Mouse (Mus musculus) liver, postnatal 0 days (tissue): Measurements from ENCODE around the gene Mrgprg. TPM values are rescaled to one million over a fixed set of nuclear protein-coding genes. Genes with fewer than 3 reads are reported as not detected.

ENCODE experiments used
- ATAC-seq: fragments of 200-750 bp; cut with Nextera tagmentation; 2 replicates; pipeline ENCODE4 v1.8.0; 2017; ENCODE audit warnings: mild to moderate bottlenecking, moderate library complexity
- DNase-seq: peaks from one replicate; pipeline ENCODE4 v3.0.0-alpha.2; 2016
- H3K27ac ChIP-seq: fragments of 300-500 bp; sonication (generic); 2 replicates; pipeline ENCODE4 v1.5.1; 2014; ENCODE audit warnings: antibody characterized with exemption, moderate library complexity, mild to moderate bottlenecking, low read depth
- H3K27me3 ChIP-seq: fragments of 300-500 bp; sonication (generic); 2 replicates; pipeline ENCODE4 v1.6.1; 2014; ENCODE audit warnings: low read length, control low read depth, mixed read lengths; ENCODE audit not compliant: insufficient read depth
- H3K36me3 ChIP-seq: fragments of 300-500 bp; sonication (generic); replicated peaks from 2 replicates; pipeline ENCODE4 v1.6.1; 2014; ENCODE audit warnings: mild to moderate bottlenecking, control low read depth, low read length, moderate library complexity, mixed read lengths; ENCODE audit not compliant: insufficient read depth
- H3K4me1 ChIP-seq: fragments of 300-500 bp; sonication (generic); 2 replicates; pipeline ENCODE4 v1.6.1; 2014; ENCODE audit warnings: antibody characterized with exemption, mild to moderate bottlenecking, control low read depth; ENCODE audit not compliant: insufficient read depth
- H3K4me2 ChIP-seq: fragments of 300-500 bp; sonication (generic); 2 replicates; pipeline ENCODE4 v1.6.1; 2014; ENCODE audit warnings: low read depth, mild to moderate bottlenecking, low read length, moderate library complexity, mixed read lengths
- H3K4me3 ChIP-seq: fragments of 300-500 bp; sonication (generic); 2 replicates; pipeline ENCODE4 v1.5.1; 2014; ENCODE audit warnings: low read depth, low read length
- H3K9ac ChIP-seq: fragments of 300-500 bp; sonication (generic); replicated peaks from 2 replicates; pipeline ENCODE4 v1.6.1; 2014; ENCODE audit warnings: mild to moderate bottlenecking, moderate library complexity
- H3K9me3 ChIP-seq: fragments of 300-500 bp; sonication (generic); 2 replicates; pipeline ENCODE4 v1.6.1; 2016; ENCODE audit warnings: mild to moderate bottlenecking, control low read depth, low read length, mixed read lengths
- CTCF ChIP-seq: sonication (generic); IDR thresholded peaks from 2 replicates; pipeline ENCODE4 v1.5.1; 2016; ENCODE audit warnings: antibody characterized with exemption, low read depth
- EP300 ChIP-seq: IDR thresholded peaks from 2 replicates; pipeline ENCODE4 v1.6.1; 2016; ENCODE audit warnings: antibody characterized with exemption, low read depth, mild to moderate bottlenecking
- WGBS: fragments of 180-500 bp; shearing (Covaris S2); extraction: QIAGEN DNeasy Blood & Tissue Kit; methylation state at CpG from one replicate; pipeline ENCODE4 v1.1.7; 2014; ENCODE audit not compliant: insufficient replicate concordance; 5-methylcytosine and 5-hydroxymethylcytosine counted together
- polyA plus RNA-seq: library from polyadenylated mRNA; unstranded; fragments of >200 nt; fragmentation: Nextera tagmentation; extraction: Ambion mirVana; gene quantifications from 2 replicates; pipeline ENCODE4 v1.2.1, GENCODE M21; 2015

Mrgprg gene
- polyA plus RNA-seq, 1 experiment from 2014 or later: not detected

- peaks cover 5% of the 10 kb centered on the region; the same call in 1 of the 2 replicates for H3K4me1 ChIP-seq
- TF ChIP-seq CTCF (no peak), EP300 (peak; percentile 61; the same call in 1 of the 2 replicates)
- H3K4me3 ChIP-seq: no peak overlapping the region
- no peak overlapping the region for H3K9ac ChIP-seq
- no peaks in the 10 kb centered on the region for H3K36me3 ChIP-seq
- H3K9me3 ChIP-seq: no peaks in the 10 kb centered on the region
- WGBS: 29% methylated on average over 1 of the region's 1 CpGs
- peak overlapping the region; percentile 75 for H3K27ac ChIP-seq
- peaks cover 11% of the 10 kb centered on the region; the same call in 1 of the 2 replicates for H3K27me3 ChIP-seq
- H3K4me2 ChIP-seq: no peak overlapping the region
- ATAC-seq (peak; percentile 77), DNase-seq (no peak)
These were observed 2.7 kb upstream of the Mrgprg start for GRCm38 (mm10) chr7:143769461-143769860.

GRCm38 (mm10) chr7:143768267-143768666 is 1.5 kb upstream of the Mrgprg start:
- TF ChIP-seq CTCF (no peak), EP300 (no peak)
- Histone ChIP-seq H3K9ac (no peak overlapping the region), H3K36me3 (no peaks in the 10 kb centered on the region), H3K27me3 (peaks cover 11% of the 10 kb centered on the region; the same call in 1 of the 2 replicates), H3K4me2 (no peak overlapping the region), H3K4me1 (peaks cover 5% of the 10 kb centered on the region; the same call in 1 of the 2 replicates), H3K27ac (peak overlapping the region; percentile 75; the same call in 1 of the 2 replicates), H3K4me3 (no peak overlapping the region), H3K9me3 (no peaks in the 10 kb centered on the region)
- DNase-seq (no peak), ATAC-seq (peak; percentile 75)
- whole genome bisulfite sequencing: 43% methylated on average over 6 of the region's 6 CpGs

GRCm38 (mm10) chr7:143764876-143765530 is 1.8 kb downstream of the Mrgprg start:
- H3K4me2 ChIP-seq: no peak overlapping the region
- 37% methylated on average over 19 of the region's 19 CpGs for WGBS
- peaks cover 5% of the 10 kb centered on the region; the same call in 1 of the 2 replicates for H3K4me1 ChIP-seq
- H3K9ac ChIP-seq: no peak overlapping the region
- H3K27me3 ChIP-seq: peaks cover 11% of the 10 kb centered on the region; the same call in 1 of the 2 replicates
- H3K4me3 ChIP-seq: no peak overlapping the region
- no peaks in the 10 kb centered on the region for H3K36me3 ChIP-seq
- TF ChIP-seq CTCF: no peak
- no peak for TF ChIP-seq EP300
- H3K27ac ChIP-seq: no peak overlapping the region
- ATAC-seq (no peak), DNase-seq (no peak)
- H3K9me3 ChIP-seq: no peaks in the 10 kb centered on the region

- DNase-seq: no peak
These were observed 3.0 kb downstream of the Mrgprg start for GRCm38 (mm10) chr7:143763794-143764193.

GRCm38 (mm10) chr7:143758956-143759355 is 7.8 kb downstream of the Mrgprg start:
- no peak for TF ChIP-seq EP300
- no peak for TF ChIP-seq CTCF
- H3K27me3 ChIP-seq: peaks cover 7% of the 10 kb centered on the region; the same call in 1 of the 2 replicates
- no peaks in the 10 kb centered on the region for H3K36me3 ChIP-seq
- no peaks in the 10 kb centered on the region for H3K9me3 ChIP-seq
- DNase-seq: no peak
- no peak overlapping the region for H3K4me2 ChIP-seq
- WGBS: 61% methylated on average over 3 of the region's 3 CpGs
- H3K4me3 ChIP-seq: no peak overlapping the region
- ATAC-seq: no peak
- H3K9ac ChIP-seq: no peak overlapping the region
- H3K27ac ChIP-seq: no peak overlapping the region
- H3K4me1 ChIP-seq: peaks cover 9% of the 10 kb centered on the region

More at GRCm38 (mm10) chr7:143763794-143764193, 3.0 kb downstream of the Mrgprg start:
- no peak overlapping the region for H3K27ac ChIP-seq
- no peak overlapping the region for H3K9ac ChIP-seq
- no peak overlapping the region for H3K4me2 ChIP-seq
- no peaks in the 10 kb centered on the region for H3K36me3 ChIP-seq
- peaks cover 5% of the 10 kb centered on the region; the same call in 1 of the 2 replicates for H3K4me1 ChIP-seq
- no peaks in the 10 kb centered on the region for H3K9me3 ChIP-seq
- H3K27me3 ChIP-seq: peaks cover 11% of the 10 kb centered on the region; the same call in 1 of the 2 replicates
- H3K4me3 ChIP-seq: no peak overlapping the region
- peak; percentile 20; the same call in 1 of the 2 replicates for ATAC-seq
- TF ChIP-seq CTCF (peak; percentile 86), EP300 (no peak)
- 10% methylated on average over 3 of the region's 3 CpGs for WGBS

- Histone ChIP-seq H3K27ac (no peak overlapping the region), H3K4me3 (no peak overlapping the region), H3K9me3 (no peaks in the 10 kb centered on the region), H3K4me2 (peak overlapping the region; percentile 66; the same call in 1 of the 2 replicates), H3K36me3 (no peaks in the 10 kb centered on the region), H3K27me3 (peaks cover 13% of the 10 kb centered on the region; the same call in 1 of the 2 replicates), H3K4me1 (peaks cover 9% of the 10 kb centered on the region), H3K9ac (no peak overlapping the region)
- ATAC-seq (no peak), DNase-seq (no peak)
- no peak for TF ChIP-seq EP300
- no peak for TF ChIP-seq CTCF
- WGBS: 62% methylated on average over 3 of the region's 3 CpGs
These were observed 9.1 kb downstream of the Mrgprg start for GRCm38 (mm10) chr7:143757696-143758095.
